Mouse (Mus musculus) liver, embryonic 16.5 days (tissue): Measurements from ENCODE around the gene Chit1. TPM values are rescaled to one million over a fixed set of nuclear protein-coding genes. Genes with fewer than 3 reads are reported as not detected.
A peak's percentile ranks its signal among the peaks of the same experiment; 100 is the strongest.

Experiments used
- ATAC-seq: fragments of 200-750 bp; cut with Nextera tagmentation; 2 replicates; pipeline ENCODE4 v1.8.0; 2017; ENCODE audit warnings: low read depth, mild to moderate bottlenecking, moderate number of reproducible peaks, moderate library complexity
- H3K27ac ChIP-seq: fragments of 300-500 bp; sonication (generic); 2 replicates; pipeline ENCODE4 v1.5.1; 2014; ENCODE audit warnings: mild to moderate bottlenecking, low read length
- H3K27me3 ChIP-seq: fragments of 300-500 bp; sonication (generic); 2 replicates; pipeline ENCODE4 v1.6.1; 2014; ENCODE audit warnings: low read depth, low read length, mixed read lengths; ENCODE audit not compliant: control insufficient read depth, insufficient read depth
- H3K36me3 ChIP-seq: fragments of 300-500 bp; sonication (generic); 2 replicates; pipeline ENCODE4 v1.6.1; 2014; ENCODE audit warnings: mild to moderate bottlenecking; ENCODE audit not compliant: control insufficient read depth, insufficient read depth
- H3K4me1 ChIP-seq: fragments of 300-500 bp; sonication (generic); 2 replicates; pipeline ENCODE4 v1.6.1; 2014; ENCODE audit warnings: low read depth, low read length, mixed read lengths; ENCODE audit not compliant: control insufficient read depth
- H3K4me2 ChIP-seq: fragments of 300-500 bp; sonication (generic); 2 replicates; pipeline ENCODE4 v1.6.1; 2014; ENCODE audit warnings: low read depth, low read length, mixed read lengths
- H3K4me3 ChIP-seq: fragments of 300-500 bp; sonication (generic); 2 replicates; pipeline ENCODE4 v1.5.1; 2014; ENCODE audit warnings: low read depth, mild to moderate bottlenecking, low read length
- H3K9ac ChIP-seq: fragments of 300-500 bp; sonication (generic); 2 replicates; pipeline ENCODE4 v1.6.1; 2014; ENCODE audit warnings: low read depth, low read length
- H3K9me3 ChIP-seq: fragments of 300-500 bp; sonication (generic); replicated peaks from 2 replicates; pipeline ENCODE4 v1.6.1; 2016; ENCODE audit warnings: low read length; ENCODE audit not compliant: control insufficient read depth
- WGBS: fragments of 180-500 bp; shearing (Covaris S2); extraction: QIAGEN DNeasy Blood & Tissue Kit; methylation state at CpG from one replicate; pipeline ENCODE4 v1.1.7; 2014; ENCODE audit not compliant: insufficient replicate concordance; 5-methylcytosine and 5-hydroxymethylcytosine counted together
- polyA plus RNA-seq: library from polyadenylated mRNA; unstranded; fragments of >200 nt; fragmentation: Nextera tagmentation; extraction: Ambion mirVana; gene quantifications from 2 replicates; pipeline ENCODE4 v1.2.1, GENCODE M21; 2015

Chit1 gene
- polyA plus RNA-seq, 1 experiment from 2014 or later: 0.19 TPM

GRCm38 (mm10) chr1:134168985-134169697 is 58.1 kb downstream of the Chit1 start:
- H3K9me3 ChIP-seq: no peaks in the 10 kb centered on the region
- WGBS: 71% methylated on average over 8 of the region's 8 CpGs
- no peak for ATAC-seq
- no peaks in the 10 kb centered on the region for H3K27me3 ChIP-seq
- no peak overlapping the region for H3K4me2 ChIP-seq
- H3K4me3 ChIP-seq: no peak overlapping the region
- no peak overlapping the region for H3K9ac ChIP-seq
- peaks cover 3% of the 10 kb centered on the region for H3K4me1 ChIP-seq
- no peak overlapping the region for H3K27ac ChIP-seq
- no peaks in the 10 kb centered on the region for H3K36me3 ChIP-seq

DNA sequence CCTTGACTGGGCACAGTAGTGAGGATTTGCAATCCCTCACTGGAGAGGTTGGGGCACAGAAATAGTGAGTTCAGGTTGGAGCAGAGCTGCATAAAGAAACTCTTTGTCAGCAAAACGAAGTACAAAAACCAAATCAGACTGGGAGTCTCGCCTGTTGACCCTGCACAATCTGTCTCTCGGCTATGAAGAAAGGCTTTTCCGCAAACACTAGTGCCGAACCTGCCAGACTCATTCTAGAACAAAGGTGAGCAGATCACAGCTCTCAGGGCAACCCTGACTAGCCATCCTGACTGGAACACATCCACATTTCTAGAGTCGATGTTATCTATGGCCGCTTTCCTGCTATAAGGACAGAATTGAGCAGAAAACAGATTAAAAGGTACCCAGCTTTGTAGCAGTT is 62.0 kb downstream of the Chit1 start:
- WGBS: 52% methylated on average over 7 of the region's 7 CpGs
- ATAC-seq: no peak
- H3K9me3 ChIP-seq: no peaks in the 10 kb centered on the region
- H3K4me1 ChIP-seq: no peaks in the 10 kb centered on the region; the same call in 1 of the 2 replicates
- H3K27me3 ChIP-seq: no peaks in the 10 kb centered on the region
- no peak overlapping the region for H3K4me3 ChIP-seq
- H3K9ac ChIP-seq: no peak overlapping the region
- no peak overlapping the region for H3K4me2 ChIP-seq
- H3K36me3 ChIP-seq: no peaks in the 10 kb centered on the region
- no peak overlapping the region for H3K27ac ChIP-seq

GRCm38 (mm10) chr1:134177976-134178375 is 66.9 kb downstream of the Chit1 start:
- H3K9me3 ChIP-seq: no peaks in the 10 kb centered on the region
- ATAC-seq: no peak
- no peak overlapping the region for H3K9ac ChIP-seq
- H3K4me1 ChIP-seq: no peaks in the 10 kb centered on the region
- no peak overlapping the region for H3K4me3 ChIP-seq
- WGBS: 74% methylated on average over 5 of the region's 5 CpGs
- no peak overlapping the region for H3K27ac ChIP-seq
- no peaks in the 10 kb centered on the region for H3K36me3 ChIP-seq
- H3K27me3 ChIP-seq: no peaks in the 10 kb centered on the region
- H3K4me2 ChIP-seq: no peak overlapping the region

DNA sequence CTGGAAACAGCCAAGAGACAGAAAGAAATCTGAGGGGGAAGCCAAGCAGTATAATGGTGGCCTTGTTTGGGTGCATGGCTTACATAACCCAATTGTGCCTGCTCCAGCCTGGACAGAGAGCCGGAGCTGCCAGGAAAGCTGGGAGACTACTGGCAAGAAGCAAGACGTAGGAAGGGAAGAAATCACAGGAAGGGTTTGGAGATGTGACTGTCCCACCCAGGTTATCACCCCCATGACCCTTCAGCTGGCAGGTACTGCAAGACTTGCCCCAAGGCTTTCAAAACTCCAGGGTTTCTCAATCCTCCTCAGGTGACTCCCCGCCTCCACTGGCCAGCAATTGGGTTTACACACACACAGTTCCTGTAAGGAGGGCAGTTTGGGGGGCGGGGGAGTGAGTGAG is 71.0 kb downstream of the Chit1 start, which contains the start of gene Chil1:
TSS of gene Chil1 (plus strand) at position 152 of the 400 bp plus-strand sequence.
- no peak within 1 kb of the TSS for H3K4me2 ChIP-seq
- no peaks in the 10 kb centered on the region for H3K9me3 ChIP-seq
- H3K9ac ChIP-seq: no peak within 1 kb of the TSS
- H3K4me1 ChIP-seq: no peaks in the 10 kb centered on the region
- no peaks in the 10 kb centered on the region for H3K36me3 ChIP-seq
- WGBS: 56% methylated on average over 4 of the region's 4 CpGs
- no peak for ATAC-seq
- H3K27me3 ChIP-seq: no peaks in the 10 kb centered on the region
- H3K27ac ChIP-seq: no peak within 1 kb of the TSS
- H3K4me3 ChIP-seq: no peak within 1 kb of the TSS

DNA sequence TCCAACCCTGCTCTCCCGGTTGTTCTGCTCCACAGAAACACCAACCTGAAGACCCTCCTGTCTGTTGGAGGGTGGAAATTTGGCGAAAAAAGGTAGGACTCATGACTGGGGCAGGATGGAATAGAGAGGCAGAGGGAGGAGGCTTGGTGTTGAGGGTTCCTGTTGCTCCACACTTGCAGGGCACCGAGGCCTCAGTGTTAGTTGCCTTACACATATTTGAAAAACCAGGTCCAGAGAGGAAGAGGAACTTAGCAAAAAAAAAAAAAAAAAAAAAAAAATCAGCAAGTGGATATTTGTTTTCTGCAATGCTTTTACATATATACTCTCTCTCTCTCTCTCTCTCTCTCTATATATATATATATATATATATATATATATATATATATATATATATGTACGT is 73.0 kb downstream of the Chit1 start:
- H3K36me3 ChIP-seq: no peaks in the 10 kb centered on the region
- H3K27me3 ChIP-seq: no peaks in the 10 kb centered on the region
- H3K9me3 ChIP-seq: no peaks in the 10 kb centered on the region
- H3K27ac ChIP-seq: peak overlapping the region; percentile 29; the same call in 1 of the 2 replicates
- WGBS: 55% methylated on average over 4 of the region's 4 CpGs
- no peak overlapping the region for H3K4me2 ChIP-seq
- ATAC-seq: no peak
- H3K4me1 ChIP-seq: no peaks in the 10 kb centered on the region
- H3K9ac ChIP-seq: no peak overlapping the region
- peak overlapping the region; percentile 0; the same call in 1 of the 2 replicates for H3K4me3 ChIP-seq

- Histone ChIP-seq H3K9me3 (no peaks in the 10 kb centered on the region), H3K27ac (no peak overlapping the region), H3K4me1 (no peaks in the 10 kb centered on the region), H3K4me2 (no peak overlapping the region), H3K9ac (no peak overlapping the region), H3K27me3 (no peaks in the 10 kb centered on the region), H3K36me3 (no peaks in the 10 kb centered on the region), H3K4me3 (no peak overlapping the region)
- WGBS: 67% methylated on average over 5 of the region's 5 CpGs
- no peak for ATAC-seq
Observed at GRCm38 (mm10) chr1:134188217-134188616, 77.2 kb downstream of the Chit1 start.

DNA sequence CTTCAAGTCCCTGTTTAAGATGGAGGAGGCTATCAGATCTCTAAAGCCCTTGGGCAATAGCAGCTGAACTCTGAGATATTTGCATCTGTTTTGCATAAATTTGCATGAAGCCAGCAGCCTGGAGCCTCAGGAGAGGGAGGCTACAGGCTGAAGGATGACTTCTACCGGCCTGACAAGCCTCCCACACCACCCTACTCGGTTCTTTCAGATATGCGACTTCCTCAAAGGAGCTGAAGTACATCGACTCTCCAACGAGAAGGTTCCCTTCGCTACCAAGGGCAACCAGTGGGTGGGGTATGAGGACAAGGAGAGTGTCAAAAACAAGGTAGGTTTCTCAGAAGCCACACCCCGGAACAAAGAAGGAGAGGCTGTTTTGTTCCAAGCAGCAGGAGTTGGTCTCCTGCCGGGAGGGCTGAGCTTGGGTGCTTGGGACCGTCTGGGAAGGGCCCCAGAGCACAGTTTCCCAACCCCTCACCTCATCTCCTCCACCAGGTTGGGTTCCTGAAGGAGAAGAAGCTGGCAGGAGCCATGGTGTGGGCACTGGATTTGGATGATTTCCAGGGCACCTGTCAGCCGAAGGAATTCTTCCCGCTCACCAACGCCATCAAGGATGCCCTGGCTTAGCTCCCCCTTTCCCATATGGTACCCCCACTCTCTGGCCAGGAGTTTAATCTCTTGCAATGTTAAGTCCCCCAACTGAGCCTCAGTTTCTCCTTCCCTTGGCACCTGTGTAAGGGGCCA is 78.1 kb downstream of the Chit1 start:
- H3K4me2 ChIP-seq: no peak overlapping the region
- H3K4me1 ChIP-seq: no peaks in the 10 kb centered on the region
- no peaks in the 10 kb centered on the region for H3K36me3 ChIP-seq
- H3K4me3 ChIP-seq: no peak overlapping the region
- no peak for ATAC-seq
- no peak overlapping the region for H3K9ac ChIP-seq
- no peak overlapping the region for H3K27ac ChIP-seq
- WGBS: 20% methylated on average over 12 of the region's 12 CpGs
- H3K27me3 ChIP-seq: no peaks in the 10 kb centered on the region
- no peaks in the 10 kb centered on the region for H3K9me3 ChIP-seq

DNA sequence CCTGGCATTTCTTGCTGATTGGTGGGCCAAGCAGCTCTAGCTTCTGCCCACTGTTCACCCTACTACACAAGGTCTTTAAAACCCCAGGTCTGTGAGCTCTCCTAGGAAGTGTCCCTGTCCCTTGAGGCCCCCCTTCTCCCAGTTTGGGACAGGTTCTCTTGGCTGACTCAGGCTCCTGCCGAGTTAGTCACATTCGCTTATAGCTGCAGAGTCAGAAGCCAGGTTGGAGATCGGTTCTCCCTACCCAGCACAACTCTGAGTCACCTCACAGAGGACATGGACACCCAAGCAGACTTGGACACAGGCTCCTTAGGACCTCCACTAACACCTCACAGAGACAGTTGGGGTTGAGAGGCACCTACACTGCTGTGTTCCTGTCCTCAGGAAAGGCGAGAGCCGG is 80.2 kb downstream of the Chit1 start:
- Histone ChIP-seq H3K4me1 (no peaks in the 10 kb centered on the region), H3K27ac (no peak overlapping the region), H3K27me3 (no peaks in the 10 kb centered on the region), H3K36me3 (no peaks in the 10 kb centered on the region), H3K4me3 (no peak overlapping the region), H3K9ac (no peak overlapping the region), H3K9me3 (no peaks in the 10 kb centered on the region), H3K4me2 (no peak overlapping the region)
- ATAC-seq: no peak
- WGBS: 62% methylated on average over 5 of the region's 5 CpGs

- H3K27me3 ChIP-seq: no peaks in the 10 kb centered on the region
- no peaks in the 10 kb centered on the region for H3K36me3 ChIP-seq
- no peaks in the 10 kb centered on the region for H3K9me3 ChIP-seq
- no peak overlapping the region for H3K4me3 ChIP-seq
- H3K4me2 ChIP-seq: no peak overlapping the region
- no peak overlapping the region for H3K9ac ChIP-seq
- no peak for ATAC-seq
- no peaks in the 10 kb centered on the region for H3K4me1 ChIP-seq
- no peak overlapping the region for H3K27ac ChIP-seq
- WGBS: 30% methylated on average over 4 of the region's 4 CpGs
Observed at GRCm38 (mm10) chr1:134192024-134192423, 81.0 kb downstream of the Chit1 start.
